8 mouse cellular contexts compared by ENCODE assay signal in genomic region chr6:118478957-118479708, GRCm38 (mm10). TPM values are rescaled to one million over a fixed set of nuclear protein-coding genes. Genes with fewer than 3 reads are reported as not detected.
DNase-seq lines count a peak whose midpoint lies in the region; ATAC-seq and TF ChIP-seq lines count a peak whose summit lies in the region.

Zfp9 (minus strand) TSS chr6:118479320.

- peaks cover 18% of the 10 kb centered on the region for H3K36me3 ChIP-seq in lung, embryonic 15.5 days

- peak; percentile 83; the same call in 1 of the 2 replicates for TF ChIP-seq POLR2A in cerebellum, adult 2 months (IDR thresholded peaks at IDR 0.05; ENCODE audit: borderline replicate concordance, insufficient read depth, low read length)

- no peaks in the 10 kb centered on the region for H3K27me3 ChIP-seq in cerebellum, adult 2 months (ENCODE audit: control insufficient read depth, insufficient read depth, low read length)
- no peaks in the 10 kb centered on the region for H3K27me3 ChIP-seq in lung, embryonic 15.5 days

- no peaks in the 10 kb centered on the region for H3K9me3 ChIP-seq in lung, embryonic 15.5 days

- peak; percentile 90 for ATAC-seq in frontal cortex, adult (ENCODE audit: low TSS enrichment)
- ATAC-seq in hematopoietic stem cell, adult 5-6 weeks (replicated peaks in 1 of 2; ENCODE audit: insufficient read depth in 1 of 2, low FRiP score in 2 of 2, low TSS enrichment in 1 of 2, low read depth in 1 of 2, poor library complexity in 2 of 2, severe bottlenecking in 2 of 2), result peak; percentile 76 to 77
- peak; percentile 91 for ATAC-seq in lung, embryonic 15.5 days (ENCODE audit: borderline replicate concordance, extremely low read depth, low FRiP score, low TSS enrichment)

- H3K27ac ChIP-seq in cerebellum, adult 2 months (ENCODE audit: insufficient read depth, low read length), result peak within 1 kb of the TSS; percentile 86
- peak within 1 kb of the TSS; percentile 88 for H3K27ac ChIP-seq in lung, embryonic 15.5 days

- H3K4me2 ChIP-seq in lung, embryonic 15.5 days, result peak within 1 kb of the TSS; percentile 82

- peak; percentile 87 for DNase-seq in MN1 (ENCODE audit: low spot score)
- DNase-seq in cerebellum, adult 2 months, result peak; percentile 89
- DNase-seq in layer of hippocampus, adult 9-11 months, result peak; percentile 84
- peak; percentile 85 for DNase-seq in ovary, postnatal 36 days (ENCODE audit: low spot score)
- DNase-seq in urinary bladder, postnatal 10 days (ENCODE audit: low spot score), result peak; percentile 33

- under 1% methylated on average over 44 of the region's 57 CpGs for WGBS in cerebellum, adult 2 months
- 0% methylated on average over 41 of the region's 57 CpGs for WGBS in lung, embryonic 15.5 days

- H3K9ac ChIP-seq in lung, embryonic 15.5 days, result peak within 1 kb of the TSS; percentile 65

- TF ChIP-seq CTCF in cerebellum, adult 2 months (IDR thresholded peaks at IDR 0.05; ENCODE audit: borderline replicate concordance, insufficient read depth, low read depth, low read length), result no peak

- H3K4me1 ChIP-seq in cerebellum, adult 2 months (ENCODE audit: control insufficient read depth, insufficient read depth, low read length), result peaks cover 3% of the 10 kb centered on the region; the same call in 1 of the 2 replicates
- H3K4me1 ChIP-seq in lung, embryonic 15.5 days, result peaks cover 10% of the 10 kb centered on the region

- peak within 1 kb of the TSS; percentile 92 for H3K4me3 ChIP-seq in cerebellum, adult 2 months (replicated peaks; ENCODE audit: insufficient read depth, low read depth, low read length)
- H3K4me3 ChIP-seq in lung, embryonic 15.5 days, result peak within 1 kb of the TSS; percentile 68

RNA-seq across cellular contexts. Expression of gene Zfp9, which starts in this region (rescaled TPM):
- polyA plus RNA-seq in cerebellum, adult 2 months (2012; rRNA removed), result 13.4 and 13.8 TPM in 2 replicates
- total RNA-seq in hematopoietic stem cell, adult 5-6 weeks (2017), result 0.31 TPM in 1 of 2 replicates, not detected in the other
- 9.0 and 9.6 TPM in 2 replicates for polyA plus RNA-seq in lung, embryonic 15.5 days (2015; fragmentation: Nextera tagmentation; extraction: Ambion mirVana)

Comparison
In these comparisons a context has a peak if more than half of its experiments do, and no peak if none do; other contexts are left out.
1. Peak in every context shown above with its lines: DNase-seq, ATAC-seq, H3K4me3 ChIP-seq and H3K27ac ChIP-seq.
2. Peak in ATAC-seq in hematopoietic stem cell, adult 5-6 weeks; RNA of the gene not detected or under 1 TPM.
3. DNase-seq: peak in every context shown above with its lines; median percentile 89 in cerebellum, adult 2 months; 87 in MN1; 85 in ovary, postnatal 36 days; 84 in layer of hippocampus, adult 9-11 months; 33 in urinary bladder, postnatal 10 days.